Mouse (Mus musculus): ENCODE results near the gene Parm1. TPM values are rescaled to one million over a fixed set of nuclear protein-coding genes. Genes with fewer than 3 reads are reported as not detected.

Parm1 gene
- polyA plus RNA-seq, 1 experiment, result 6.5 TPM

- Histone ChIP-seq H3K4me3 (replicated peaks; ENCODE audit: extremely low read depth, low read depth, low read length) (no peak overlapping the region), H3K4me1 (ENCODE audit: control insufficient read depth, insufficient read depth, low read length) (no peaks in the 10 kb centered on the region)
- WGBS, result 83% methylated on average over 3 of the region's 3 CpGs
- TF ChIP-seq CTCF (IDR thresholded peaks at IDR 0.05; ENCODE audit: insufficient read depth, low read length) (no peak), POLR2A (IDR thresholded peaks at IDR 0.05; ENCODE audit: borderline replicate concordance, extremely low read depth, low read depth, low read length) (no peak)
- DNase-seq, result no peak
Observed at GRCm38 (mm10) chr5:91565458-91565857, 48.0 kb downstream of the Parm1 start.

DNA sequence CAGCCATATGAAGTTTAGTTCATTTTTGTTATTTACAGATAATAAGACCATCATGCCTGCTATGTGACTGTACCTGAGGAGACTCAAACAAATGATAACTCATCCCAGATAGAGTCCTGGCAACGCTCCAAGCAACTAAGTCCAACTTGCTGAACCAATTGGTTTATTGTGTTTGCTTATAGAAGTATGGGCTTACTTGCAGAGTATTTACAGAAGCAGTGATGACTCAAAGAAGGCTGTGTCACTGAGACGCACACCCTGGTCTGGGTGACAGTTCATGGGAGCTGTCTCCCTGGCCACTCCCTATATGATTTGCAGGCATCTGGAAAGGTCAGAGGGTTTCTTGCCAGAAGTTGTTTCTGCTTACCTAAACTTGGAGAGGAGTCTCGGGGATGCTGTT is 49.2 kb downstream of the Parm1 start:
- no peak overlapping the region for H3K4me3 ChIP-seq (replicated peaks; ENCODE audit: extremely low read depth, low read depth, low read length)
- 53% methylated on average over 3 of the region's 3 CpGs for WGBS
- no peak for TF ChIP-seq CTCF (IDR thresholded peaks at IDR 0.05; ENCODE audit: insufficient read depth, low read length)
- no peak for TF ChIP-seq POLR2A (IDR thresholded peaks at IDR 0.05; ENCODE audit: borderline replicate concordance, extremely low read depth, low read depth, low read length)
- H3K4me1 ChIP-seq (ENCODE audit: control insufficient read depth, insufficient read depth, low read length), result no peaks in the 10 kb centered on the region
- DNase-seq, result no peak

GRCm38 (mm10) chr5:91574211-91574610 is 56.8 kb downstream of the Parm1 start:
- WGBS, result 84% methylated on average over 2 of the region's 2 CpGs
- Histone ChIP-seq H3K4me1 (ENCODE audit: control insufficient read depth, insufficient read depth, low read length) (no peaks in the 10 kb centered on the region), H3K4me3 (replicated peaks; ENCODE audit: extremely low read depth, low read depth, low read length) (no peak overlapping the region)
- DNase-seq, result no peak
- TF ChIP-seq POLR2A (IDR thresholded peaks at IDR 0.05; ENCODE audit: borderline replicate concordance, extremely low read depth, low read depth, low read length), result no peak
- no peak for TF ChIP-seq CTCF (IDR thresholded peaks at IDR 0.05; ENCODE audit: insufficient read depth, low read length)

DNA sequence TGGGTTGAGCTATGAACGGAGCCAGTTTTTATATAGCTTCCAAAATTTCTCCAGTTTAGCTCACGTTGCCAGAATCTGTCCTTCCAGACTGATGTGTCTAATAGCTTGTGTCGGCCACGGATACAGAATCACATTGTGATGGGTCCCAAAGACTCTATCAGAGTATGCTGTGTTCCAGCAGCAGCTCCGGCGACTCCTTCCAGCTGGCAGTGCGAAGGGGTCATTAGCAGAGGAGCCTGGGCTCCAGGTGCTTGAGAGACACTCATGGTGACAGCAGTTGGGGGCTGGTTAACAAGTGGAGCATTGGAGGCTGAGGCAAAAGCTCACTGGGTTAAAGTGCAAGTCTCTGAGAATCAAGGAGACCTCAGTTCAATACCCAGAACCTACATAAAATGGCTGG is 61.5 kb downstream of the Parm1 start:
- DNase-seq, result no peak

GRCm38 (mm10) chr5:91581799-91582198 is 64.4 kb downstream of the Parm1 start:
- H3K4me1 ChIP-seq (ENCODE audit: control insufficient read depth, insufficient read depth, low read length), result no peaks in the 10 kb centered on the region
- no peak overlapping the region for H3K4me3 ChIP-seq (replicated peaks; ENCODE audit: extremely low read depth, low read depth, low read length)
- WGBS, result 89% methylated on average over 4 of the region's 4 CpGs
- no peak for DNase-seq
- no peak for TF ChIP-seq CTCF (IDR thresholded peaks at IDR 0.05; ENCODE audit: insufficient read depth, low read length)
- no peak for TF ChIP-seq POLR2A (IDR thresholded peaks at IDR 0.05; ENCODE audit: borderline replicate concordance, extremely low read depth, low read depth, low read length)

More for the DNA sequence above, 61.5 kb downstream of the Parm1 start:
- 79% methylated on average over 7 of the region's 7 CpGs for WGBS
- Histone ChIP-seq H3K4me1 (ENCODE audit: control insufficient read depth, insufficient read depth, low read length) (no peaks in the 10 kb centered on the region), H3K4me3 (replicated peaks; ENCODE audit: extremely low read depth, low read depth, low read length) (no peak overlapping the region)
- no peak for TF ChIP-seq POLR2A (IDR thresholded peaks at IDR 0.05; ENCODE audit: borderline replicate concordance, extremely low read depth, low read depth, low read length)
- TF ChIP-seq CTCF (IDR thresholded peaks at IDR 0.05; ENCODE audit: insufficient read depth, low read length), result no peak

DNA sequence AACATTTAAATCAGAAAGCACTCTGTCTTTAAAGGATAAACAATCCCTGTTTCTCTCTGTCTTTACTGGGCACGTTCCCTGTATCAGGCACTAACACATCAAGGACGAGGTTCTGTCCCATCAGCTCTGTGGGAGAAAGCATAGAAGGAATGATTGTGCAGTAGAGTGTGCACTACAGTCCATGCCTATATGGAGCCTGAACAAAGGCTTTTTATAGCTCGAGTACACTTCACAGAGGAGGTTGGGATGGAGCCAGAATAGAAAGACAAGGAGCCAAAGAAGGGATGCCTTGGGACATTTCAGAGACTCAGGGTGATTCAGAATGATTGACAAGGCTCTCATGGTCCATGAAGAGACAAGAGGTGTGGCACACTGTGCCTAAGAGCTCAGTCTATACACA is 68.8 kb downstream of the Parm1 start:
- no peaks in the 10 kb centered on the region for H3K4me1 ChIP-seq (ENCODE audit: control insufficient read depth, insufficient read depth, low read length)
- DNase-seq, result no peak
- no peak for TF ChIP-seq POLR2A (IDR thresholded peaks at IDR 0.05; ENCODE audit: borderline replicate concordance, extremely low read depth, low read depth, low read length)
- 41% methylated on average over 3 of the region's 3 CpGs for WGBS
- H3K4me3 ChIP-seq (replicated peaks; ENCODE audit: extremely low read depth, low read depth, low read length), result no peak overlapping the region

DNA sequence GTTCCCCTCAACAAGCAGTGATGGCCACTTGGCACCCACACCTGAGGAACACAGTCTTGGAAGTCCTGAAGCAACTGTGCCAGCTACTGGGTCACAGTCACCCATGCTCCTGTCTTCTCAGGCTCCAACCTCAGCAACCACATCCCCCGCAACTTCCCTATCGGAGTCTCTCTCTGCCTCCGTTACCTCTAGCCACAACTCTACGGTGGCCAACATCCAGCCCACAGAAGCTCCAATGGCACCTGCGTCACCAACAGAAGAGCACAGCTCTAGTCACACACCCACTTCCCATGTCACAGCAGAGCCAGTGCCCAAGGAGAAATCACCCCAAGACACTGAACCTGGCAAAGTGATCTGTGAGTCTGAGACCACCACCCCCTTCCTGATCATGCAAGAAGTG is 76.7 kb downstream of the Parm1 start:
- H3K4me1 ChIP-seq (ENCODE audit: control insufficient read depth, insufficient read depth, low read length), result no peaks in the 10 kb centered on the region
- no peak for DNase-seq
- H3K4me3 ChIP-seq (replicated peaks; ENCODE audit: extremely low read depth, low read depth, low read length), result no peak overlapping the region
- WGBS, result 88% methylated on average over 5 of the region's 5 CpGs
- TF ChIP-seq CTCF (IDR thresholded peaks at IDR 0.05; ENCODE audit: insufficient read depth, low read length) (no peak), POLR2A (IDR thresholded peaks at IDR 0.05; ENCODE audit: borderline replicate concordance, extremely low read depth, low read depth, low read length) (no peak)

- no peak for TF ChIP-seq CTCF (IDR thresholded peaks at IDR 0.05; ENCODE audit: insufficient read depth, low read length)
- TF ChIP-seq POLR2A (IDR thresholded peaks at IDR 0.05; ENCODE audit: borderline replicate concordance, extremely low read depth, low read depth, low read length), result no peak
- no peak for DNase-seq
- Histone ChIP-seq H3K4me3 (replicated peaks; ENCODE audit: extremely low read depth, low read depth, low read length) (no peak overlapping the region), H3K4me1 (ENCODE audit: control insufficient read depth, insufficient read depth, low read length) (no peaks in the 10 kb centered on the region)
- WGBS, result 61% methylated on average over 5 of the region's 5 CpGs
Observed at GRCm38 (mm10) chr5:91597216-91597615, 79.8 kb downstream of the Parm1 start.

DNA sequence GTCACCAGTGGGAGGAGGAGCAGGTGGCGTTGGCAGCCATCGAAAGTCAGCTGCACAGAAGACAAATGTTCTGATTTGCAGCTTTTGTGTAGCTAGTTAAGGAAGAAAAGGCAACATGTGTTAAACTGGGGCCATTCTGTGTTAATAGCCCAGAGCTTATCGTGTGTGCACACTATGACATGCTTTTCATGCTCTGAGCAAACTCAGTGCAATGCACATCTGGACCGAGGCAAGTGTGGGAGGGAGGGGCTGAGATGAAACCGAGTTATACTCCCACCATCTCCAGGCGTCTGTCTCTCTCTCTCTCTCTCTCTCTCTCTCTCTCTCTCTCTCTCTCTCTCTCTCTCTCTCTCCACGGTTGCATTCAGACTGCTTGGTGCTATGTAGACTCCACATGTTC is 82.4 kb downstream of the Parm1 start:
- no peaks in the 10 kb centered on the region for H3K4me1 ChIP-seq (ENCODE audit: control insufficient read depth, insufficient read depth, low read length)
- H3K4me3 ChIP-seq (replicated peaks; ENCODE audit: extremely low read depth, low read depth, low read length), result no peak overlapping the region
- DNase-seq, result no peak
- TF ChIP-seq POLR2A (IDR thresholded peaks at IDR 0.05; ENCODE audit: borderline replicate concordance, extremely low read depth, low read depth, low read length) (no peak), CTCF (IDR thresholded peaks at IDR 0.05; ENCODE audit: insufficient read depth, low read length) (no peak)
- WGBS, result 65% methylated on average over 7 of the region's 7 CpGs

DNA sequence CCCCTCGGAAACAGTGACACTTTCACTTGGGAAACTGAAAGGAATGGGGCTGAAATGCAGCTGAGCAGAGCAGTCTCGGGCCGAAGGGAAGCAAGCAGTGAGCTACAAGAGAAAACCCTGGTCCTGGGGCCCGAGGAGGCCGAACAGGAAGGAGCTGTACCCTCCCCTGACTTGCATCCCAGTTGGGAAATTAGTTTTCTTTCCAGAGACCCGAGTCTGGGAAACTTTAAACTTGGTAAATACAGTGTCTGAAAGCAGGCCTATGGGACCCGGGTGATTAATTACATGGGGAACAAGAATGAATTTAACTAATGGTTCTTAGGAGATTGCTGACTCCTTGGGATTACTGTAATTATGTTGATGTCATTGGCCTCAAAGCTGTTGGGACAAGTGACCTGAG is 85.9 kb downstream of the Parm1 start:
- no peak overlapping the region for H3K4me3 ChIP-seq (replicated peaks; ENCODE audit: extremely low read depth, low read depth, low read length)
- DNase-seq, result no peak
- TF ChIP-seq POLR2A (IDR thresholded peaks at IDR 0.05; ENCODE audit: borderline replicate concordance, extremely low read depth, low read depth, low read length) (no peak), CTCF (IDR thresholded peaks at IDR 0.05; ENCODE audit: insufficient read depth, low read length) (no peak)
- 62% methylated on average over 7 of the region's 7 CpGs for WGBS
- no peaks in the 10 kb centered on the region for H3K4me1 ChIP-seq (ENCODE audit: control insufficient read depth, insufficient read depth, low read length)
